Mouse (Mus musculus) neural tube, embryonic 14.5 days (tissue): ENCODE data around the gene Dydc1. TPM values are rescaled to one million over a fixed set of nuclear protein-coding genes. Genes with fewer than 3 reads are reported as not detected.

Source experiments
- ATAC-seq: fragments of 200-750 bp; cut with Nextera tagmentation; 2 replicates; pipeline ENCODE4 v1.8.0; 2017; ENCODE audit warnings: low read depth, mild to moderate bottlenecking, moderate TSS enrichment, moderate library complexity
- H3K27ac ChIP-seq: fragments of 300-500 bp; sonication (generic); 2 replicates; pipeline ENCODE4 v1.5.1; 2014; ENCODE audit warnings: low read depth, mild to moderate bottlenecking, control low read depth, low read length, moderate library complexity, mixed read lengths
- H3K27me3 ChIP-seq: fragments of 300-500 bp; sonication (generic); 2 replicates; pipeline ENCODE4 v1.6.1; 2014; ENCODE audit warnings: low read length; ENCODE audit not compliant: control insufficient read depth, insufficient read depth
- H3K36me3 ChIP-seq: fragments of 300-500 bp; sonication (generic); 2 replicates; pipeline ENCODE4 v1.6.1; 2014; ENCODE audit warnings: low read length, mixed read lengths; ENCODE audit not compliant: control insufficient read depth, insufficient read depth
- H3K4me1 ChIP-seq: fragments of 300-500 bp; sonication (generic); 2 replicates; pipeline ENCODE4 v1.6.1; 2014; ENCODE audit warnings: low read length; ENCODE audit not compliant: control insufficient read depth, insufficient read depth
- H3K4me2 ChIP-seq: fragments of 300-500 bp; sonication (generic); 2 replicates; pipeline ENCODE4 v1.6.1; 2014; ENCODE audit warnings: mild to moderate bottlenecking, low read depth, low read length, control low read depth
- H3K4me3 ChIP-seq: fragments of 300-500 bp; sonication (generic); 2 replicates; pipeline ENCODE4 v1.5.1; 2014; ENCODE audit warnings: low read depth, low read length, control low read depth, mixed read lengths
- H3K9ac ChIP-seq: fragments of 300-500 bp; sonication (generic); replicated peaks from 2 replicates; pipeline ENCODE4 v1.6.1; 2014; ENCODE audit warnings: low read depth, mild to moderate bottlenecking, control low read depth, low read length, mixed read lengths
- H3K9me3 ChIP-seq: fragments of 300-500 bp; sonication (generic); 2 replicates; pipeline ENCODE4 v1.6.1; 2016; ENCODE audit warnings: low read length; ENCODE audit not compliant: control insufficient read depth
- WGBS: fragments of 180-500 bp; shearing (Covaris S2); extraction: QIAGEN DNeasy Blood & Tissue Kit; methylation state at CpG from one replicate; pipeline ENCODE4 v1.1.7; 2014; 5-methylcytosine and 5-hydroxymethylcytosine counted together
- polyA plus RNA-seq: library from polyadenylated mRNA; unstranded; fragments of >200 nt; fragmentation: Nextera tagmentation; extraction: Ambion mirVana; gene quantifications from 2 replicates; pipeline ENCODE4 v1.2.1, GENCODE M21; 2014

Gene Dydc1
- polyA plus RNA-seq, 1 experiment from 2014 or later = not detected

DNA sequence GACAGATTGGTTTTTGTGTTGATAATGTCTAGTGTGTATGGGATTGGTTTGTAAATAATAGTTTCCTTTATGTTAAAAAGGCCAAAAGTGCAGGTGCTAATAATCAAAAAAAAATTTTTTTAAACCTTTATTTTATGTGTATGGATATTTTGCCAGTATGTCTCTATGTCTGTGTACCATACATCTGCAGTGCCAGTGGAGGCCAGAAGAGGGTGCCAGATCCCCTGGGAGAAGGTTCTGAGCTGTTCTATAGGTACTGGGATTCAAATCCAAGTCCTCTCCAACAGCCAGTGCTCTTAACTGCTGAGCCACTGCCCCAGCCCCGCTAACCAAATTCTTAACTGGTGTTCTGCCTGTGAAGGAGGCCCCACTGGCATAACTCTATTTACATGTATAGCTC is 14.8 kb downstream of the Dydc1 start:
- WGBS = 83% methylated on average over 1 of the region's 1 CpGs
- no peak overlapping the region for H3K4me2 ChIP-seq
- no peaks in the 10 kb centered on the region for H3K9me3 ChIP-seq
- no peaks in the 10 kb centered on the region for H3K4me1 ChIP-seq
- no peaks in the 10 kb centered on the region for H3K27me3 ChIP-seq
- no peak overlapping the region for H3K9ac ChIP-seq
- no peak overlapping the region for H3K4me3 ChIP-seq
- H3K36me3 ChIP-seq = no peaks in the 10 kb centered on the region
- no peak overlapping the region for H3K27ac ChIP-seq
- no peak for ATAC-seq

- H3K27me3 ChIP-seq = no peaks in the 10 kb centered on the region
- no peak overlapping the region for H3K4me3 ChIP-seq
- no peaks in the 10 kb centered on the region for H3K36me3 ChIP-seq
- no peaks in the 10 kb centered on the region for H3K9me3 ChIP-seq
- no peak overlapping the region for H3K27ac ChIP-seq
- H3K4me1 ChIP-seq = no peaks in the 10 kb centered on the region
- WGBS = 56% methylated on average over 8 of the region's 8 CpGs
- no peak for ATAC-seq
- H3K9ac ChIP-seq = no peak overlapping the region
- H3K4me2 ChIP-seq = no peak overlapping the region
Observed at GRCm38 (mm10) chr14:41090777-41091176, 18.1 kb downstream of the Dydc1 start.

GRCm38 (mm10) chr14:41094114-41094513 is 21.4 kb downstream of the Dydc1 start:
- no peak overlapping the region for H3K4me2 ChIP-seq
- no peak overlapping the region for H3K9ac ChIP-seq
- H3K27ac ChIP-seq = no peak overlapping the region
- no peak for ATAC-seq
- no peaks in the 10 kb centered on the region for H3K27me3 ChIP-seq
- H3K36me3 ChIP-seq = no peaks in the 10 kb centered on the region
- no peaks in the 10 kb centered on the region for H3K4me1 ChIP-seq
- H3K9me3 ChIP-seq = no peaks in the 10 kb centered on the region
- 64% methylated on average over 1 of the region's 1 CpGs for WGBS
- H3K4me3 ChIP-seq = no peak overlapping the region

DNA sequence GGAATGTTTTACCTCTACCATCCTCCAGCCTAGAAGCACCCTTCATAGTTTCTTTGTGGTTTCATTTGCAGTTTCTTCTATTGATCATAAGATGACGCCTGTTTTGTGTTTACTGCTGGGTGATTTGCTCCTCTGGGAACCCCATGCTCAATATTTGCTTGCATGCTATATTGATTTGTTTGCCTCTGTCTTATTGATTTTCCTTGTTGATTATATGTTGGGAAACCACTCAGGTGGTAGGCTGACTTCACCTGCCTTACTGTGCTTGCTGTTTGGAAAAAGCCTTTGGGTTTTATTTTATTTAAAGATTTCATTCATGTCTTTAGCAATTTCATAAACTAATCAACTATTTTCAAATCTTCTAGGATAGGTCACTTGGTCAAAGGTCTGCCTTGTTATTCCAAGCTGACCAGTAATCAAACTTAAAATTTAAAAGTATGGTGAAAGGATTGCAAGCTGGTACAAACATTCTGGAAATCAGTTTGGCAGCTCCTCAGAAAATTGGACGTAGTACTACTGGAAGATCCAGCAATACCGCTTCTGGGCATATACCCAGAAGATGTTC is 23.7 kb downstream of the Dydc1 start:
- Histone ChIP-seq H3K4me2 (no peak overlapping the region), H3K4me1 (no peaks in the 10 kb centered on the region), H3K36me3 (no peaks in the 10 kb centered on the region), H3K9me3 (no peaks in the 10 kb centered on the region), H3K4me3 (no peak overlapping the region), H3K27me3 (no peaks in the 10 kb centered on the region), H3K27ac (no peak overlapping the region), H3K9ac (no peak overlapping the region)
- ATAC-seq = no peak
- WGBS = 93% methylated on average over 3 of the region's 3 CpGs

GRCm38 (mm10) chr14:41098726-41099125 is 26.0 kb downstream of the Dydc1 start:
- H3K9me3 ChIP-seq = no peaks in the 10 kb centered on the region
- no peak overlapping the region for H3K4me2 ChIP-seq
- no peak overlapping the region for H3K4me3 ChIP-seq
- H3K4me1 ChIP-seq = no peaks in the 10 kb centered on the region
- H3K9ac ChIP-seq = no peak overlapping the region
- WGBS = 79% methylated on average over 1 of the region's 1 CpGs
- no peaks in the 10 kb centered on the region for H3K36me3 ChIP-seq
- no peaks in the 10 kb centered on the region for H3K27me3 ChIP-seq
- no peak overlapping the region for H3K27ac ChIP-seq
- ATAC-seq = no peak

GRCm38 (mm10) chr14:41100712-41101111 is 28.0 kb downstream of the Dydc1 start:
- WGBS = 91% methylated on average over 3 of the region's 3 CpGs
- Histone ChIP-seq H3K27me3 (no peaks in the 10 kb centered on the region), H3K4me2 (no peak overlapping the region), H3K4me1 (no peaks in the 10 kb centered on the region), H3K27ac (no peak overlapping the region), H3K4me3 (no peak overlapping the region), H3K36me3 (no peaks in the 10 kb centered on the region), H3K9me3 (no peaks in the 10 kb centered on the region), H3K9ac (no peak overlapping the region)
- ATAC-seq = no peak

DNA sequence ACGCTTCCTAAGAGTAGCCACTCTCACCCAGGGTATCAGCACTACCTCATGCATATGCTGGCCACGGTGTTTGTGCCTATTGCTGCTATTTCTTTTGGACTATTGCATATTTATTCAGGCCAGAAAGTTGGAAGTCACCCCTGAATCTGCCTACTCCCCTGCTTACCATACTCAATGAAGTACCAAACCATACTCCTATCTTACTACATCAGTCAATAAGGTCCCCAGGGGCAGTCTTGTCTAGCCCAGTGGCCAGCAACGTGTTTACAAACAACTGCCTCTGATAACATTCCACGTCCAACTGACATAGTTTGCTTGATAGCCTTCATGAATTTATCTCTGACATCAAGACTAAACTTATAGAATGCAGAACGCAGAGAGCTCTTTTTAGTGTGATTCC is 28.5 kb downstream of the Dydc1 start:
- H3K27me3 ChIP-seq = no peaks in the 10 kb centered on the region
- H3K4me2 ChIP-seq = no peak overlapping the region
- H3K9me3 ChIP-seq = no peaks in the 10 kb centered on the region
- H3K27ac ChIP-seq = no peak overlapping the region
- ATAC-seq = no peak
- no peak overlapping the region for H3K9ac ChIP-seq
- no peak overlapping the region for H3K4me3 ChIP-seq
- no peaks in the 10 kb centered on the region for H3K36me3 ChIP-seq
- H3K4me1 ChIP-seq = no peaks in the 10 kb centered on the region
- 84% methylated on average over 5 of the region's 5 CpGs for WGBS

GRCm38 (mm10) chr14:41102269-41102668 is 29.6 kb downstream of the Dydc1 start:
- Histone ChIP-seq H3K4me1 (no peaks in the 10 kb centered on the region), H3K27me3 (no peaks in the 10 kb centered on the region), H3K27ac (no peak overlapping the region), H3K4me3 (no peak overlapping the region), H3K4me2 (no peak overlapping the region), H3K36me3 (no peaks in the 10 kb centered on the region), H3K9ac (no peak overlapping the region), H3K9me3 (no peaks in the 10 kb centered on the region)
- 83% methylated on average over 2 of the region's 2 CpGs for WGBS
- ATAC-seq = no peak

GRCm38 (mm10) chr14:41104853-41105444 is 32.2 kb downstream of the Dydc1 start, which contains the start of gene Mat1a:
Gene Mat1a (plus strand): TSS chr14:41105035.
- 76% methylated on average over 10 of the region's 10 CpGs for WGBS
- no peaks in the 10 kb centered on the region for H3K27me3 ChIP-seq
- no peaks in the 10 kb centered on the region for H3K9me3 ChIP-seq
- no peaks in the 10 kb centered on the region for H3K36me3 ChIP-seq
- H3K4me2 ChIP-seq = no peak within 1 kb of the TSS
- ATAC-seq = no peak
- no peaks in the 10 kb centered on the region for H3K4me1 ChIP-seq
- H3K27ac ChIP-seq = no peak within 1 kb of the TSS
- H3K4me3 ChIP-seq = no peak within 1 kb of the TSS
- no peak within 1 kb of the TSS for H3K9ac ChIP-seq
